ENCODE assay signal across 8 mouse cellular contexts in the genomic region with DNA sequence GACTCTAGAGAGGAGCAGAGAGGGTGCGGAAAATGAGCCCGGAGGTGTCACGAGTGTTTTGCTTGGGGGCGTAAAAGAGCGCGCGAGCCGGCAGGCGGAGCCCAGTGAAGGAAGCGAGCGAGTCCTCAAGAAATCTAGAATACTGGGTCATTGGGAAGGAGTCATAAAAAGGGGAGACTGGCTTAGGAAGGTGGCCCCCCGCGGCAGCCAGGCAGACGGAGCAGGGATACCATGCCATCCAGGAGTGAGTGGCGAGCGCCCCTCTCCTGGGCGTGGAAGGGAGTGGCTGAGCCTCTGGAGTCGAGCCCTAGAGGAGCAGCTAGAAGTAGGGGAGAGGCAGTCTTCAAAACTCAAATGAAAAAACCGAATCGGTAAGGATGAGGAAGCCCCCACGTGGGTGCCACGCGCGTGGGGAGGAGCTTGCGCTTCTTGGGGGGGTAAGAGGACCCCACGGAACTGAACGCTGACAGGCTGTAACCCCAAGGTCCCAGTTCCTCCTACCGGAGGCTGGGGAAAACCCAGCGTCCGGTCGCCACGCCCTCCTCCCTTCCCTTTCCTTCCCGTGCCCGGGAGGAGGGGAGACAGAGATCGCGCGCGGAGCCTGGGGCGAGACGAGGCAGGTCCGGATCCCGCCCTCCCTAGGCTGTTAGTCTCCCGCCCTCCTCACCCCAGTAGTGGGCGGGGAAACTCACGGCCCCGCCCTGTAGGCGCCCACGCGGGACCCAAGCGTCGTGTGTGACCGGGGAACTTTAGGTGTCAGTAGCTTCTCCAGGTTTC. TPM values are rescaled to one million over a fixed set of nuclear protein-coding genes. Genes with fewer than 3 reads are reported as not detected.
DNase-seq lines count a peak whose midpoint lies in the region; ATAC-seq and TF ChIP-seq lines count a peak whose summit lies in the region.

No protein-coding gene starts in this region.

- H3K27me3 ChIP-seq in limb, embryonic 12.5 days, result peaks cover 72% of the 10 kb centered on the region
- H3K27me3 ChIP-seq in midbrain, embryonic 14.5 days (ENCODE audit: control insufficient read depth, insufficient read depth, low read length), result peaks cover 54% of the 10 kb centered on the region
- no peaks in the 10 kb centered on the region for H3K27me3 ChIP-seq in testis, adult 2 months (ENCODE audit: control insufficient read depth, insufficient read depth, low read length)

- intact Hi-C loops in heart, postnatal 36 days (cut with DNase I), result loop anchor here (1.0 kb wide), 1 partner anchor 17 kb away; no protein-coding TSS in a partner anchor

- peak overlapping the region; percentile 87 for H3K4me2 ChIP-seq in limb, embryonic 12.5 days
- H3K4me2 ChIP-seq in midbrain, embryonic 14.5 days (ENCODE audit: low read length), result peak overlapping the region; percentile 54

- no peaks in the 10 kb centered on the region for H3K36me3 ChIP-seq in limb, embryonic 12.5 days
- H3K36me3 ChIP-seq in midbrain, embryonic 14.5 days (ENCODE audit: control insufficient read depth, insufficient read depth, low read length), result no peaks in the 10 kb centered on the region
- no peaks in the 10 kb centered on the region for H3K36me3 ChIP-seq in testis, adult 2 months (ENCODE audit: control insufficient read depth, insufficient read depth, low read length)

- no peak for TF ChIP-seq CTCF in testis, adult 2 months (IDR thresholded peaks at IDR 0.05; ENCODE audit: control insufficient read depth, insufficient read depth, insufficient replicate concordance, low read depth, low read length)

- peak overlapping the region; percentile 50 for H3K9ac ChIP-seq in limb, embryonic 12.5 days (replicated peaks)
- peak overlapping the region; percentile 36 for H3K9ac ChIP-seq in midbrain, embryonic 14.5 days (replicated peaks; ENCODE audit: low read length)

- no peak overlapping the region for H3K27ac ChIP-seq in limb, embryonic 12.5 days
- no peak overlapping the region for H3K27ac ChIP-seq in midbrain, embryonic 14.5 days (replicated peaks; ENCODE audit: low read depth, low read length)
- peak overlapping the region; percentile 7 for H3K27ac ChIP-seq in testis, adult 2 months (ENCODE audit: control insufficient read depth, insufficient read depth, low read depth, low read length)

- no peaks in the 10 kb centered on the region; the same call in 1 of the 2 replicates for H3K9me3 ChIP-seq in limb, embryonic 12.5 days
- no peaks in the 10 kb centered on the region for H3K9me3 ChIP-seq in midbrain, embryonic 14.5 days (ENCODE audit: control insufficient read depth, low read length)

- ATAC-seq in activated CD4-positive, CD25-positive, alpha-beta regulatory T cell, adult 4 months, result peak; percentile 58
- ATAC-seq in erythroid progenitor cell, adult 5-6 weeks (replicated peaks; ENCODE audit: low FRiP score, poor library complexity, severe bottlenecking), result peak; percentile 84
- no peak for ATAC-seq in limb, embryonic 12.5 days (ENCODE audit: insufficient number of reproducible peaks, insufficient read depth, low FRiP score, low TSS enrichment, low read depth)
- ATAC-seq in midbrain, embryonic 14.5 days (ENCODE audit: low FRiP score, low TSS enrichment), result no peak

- peak; percentile 97 for DNase-seq in 416B (ENCODE audit: low read depth)
- DNase-seq in heart, postnatal 36 days, result peak; percentile 76 to 80
- DNase-seq in midbrain, embryonic 14.5 days, result peak; percentile 47
- no peak for DNase-seq in frontal cortex, adult 2 months (ENCODE audit: extremely low spot score in 1 of 2, low spot score in 1 of 2)

- peak overlapping the region; percentile 67 for H3K4me3 ChIP-seq in limb, embryonic 12.5 days (replicated peaks)
- peak overlapping the region; percentile 30 for H3K4me3 ChIP-seq in midbrain, embryonic 14.5 days (replicated peaks; ENCODE audit: low read depth, low read length)
- H3K4me3 ChIP-seq in testis, adult 2 months (ENCODE audit: control insufficient read depth, low read depth, low read length), result peak overlapping the region; percentile 82

- H3K4me1 ChIP-seq in limb, embryonic 12.5 days (replicated peaks), result peaks cover 36% of the 10 kb centered on the region
- H3K4me1 ChIP-seq in midbrain, embryonic 14.5 days (ENCODE audit: control insufficient read depth, insufficient read depth, low read length), result peaks cover 33% of the 10 kb centered on the region
- H3K4me1 ChIP-seq in testis, adult 2 months (ENCODE audit: control insufficient read depth, insufficient read depth, low read length), result peaks cover 26% of the 10 kb centered on the region

- TF ChIP-seq POLR2A in testis, adult 2 months (IDR thresholded peaks at IDR 0.05; ENCODE audit: control insufficient read depth, low read depth, low read length), result peak; percentile 36; the same call in 1 of the 2 replicates

- WGBS in limb, embryonic 12.5 days, result under 1% methylated on average over 52 of the region's 52 CpGs
- 2% methylated on average over 50 of the region's 52 CpGs for WGBS in midbrain, embryonic 14.5 days

RNA-seq across cellular contexts. Expression of a gene that starts 2.2 kb away (rescaled TPM):
- 1 to 10 TPM; 4.7 to 8.6 TPM for polyA plus RNA-seq in activated CD4-positive, CD25-positive, alpha-beta regulatory T cell, adult 4 months (2017; shearing (Covaris generic))
- total RNA-seq in erythroid progenitor cell, adult 5-6 weeks (2015; ENCODE audit: low replicate concordance), result 72.4 and 95.2 TPM in 2 replicates
- total RNA-seq in erythroid progenitor cell, adult 5-6 weeks (2017; ENCODE audit: low replicate concordance), result 15.0 and 19.8 TPM in 2 replicates
- 10 to 100 TPM; 23.8 to 27.0 TPM for total RNA-seq in heart, postnatal 36 days (2021)
- polyA plus RNA-seq in limb, embryonic 12.5 days (2016; fragmentation: Nextera tagmentation; extraction: Ambion mirVana), result 1.6 and 2.2 TPM in 2 replicates
- polyA plus RNA-seq in midbrain, embryonic 14.5 days (2014; fragmentation: Nextera tagmentation; extraction: Ambion mirVana), result 0.67 and 1.1 TPM in 2 replicates
- polyA plus RNA-seq in testis, adult 2 months (2012; rRNA removed), result 6.8 and 6.9 TPM in 2 replicates
- 7.0 and 7.2 TPM in 2 replicates for polyA plus RNA-seq in frontal cortex, adult 2 months (2012; rRNA removed)

RNA-seq across cellular contexts. Expression of a gene that starts 8.4 kb away (rescaled TPM):
- polyA plus RNA-seq in activated CD4-positive, CD25-positive, alpha-beta regulatory T cell, adult 4 months (2017; shearing (Covaris generic)), result 10 to 100 TPM; 54.0 to 70.8 TPM
- total RNA-seq in erythroid progenitor cell, adult 5-6 weeks (2015; ENCODE audit: low replicate concordance), result 8.4 and 8.6 TPM in 2 replicates
- 2.1 and 10.1 TPM in 2 replicates for total RNA-seq in erythroid progenitor cell, adult 5-6 weeks (2017; ENCODE audit: low replicate concordance)
- total RNA-seq in heart, postnatal 36 days (2021), result 10 to 100 TPM; 10.2 to 10.8 TPM
- 30.4 and 30.5 TPM in 2 replicates for polyA plus RNA-seq in limb, embryonic 12.5 days (2016; fragmentation: Nextera tagmentation; extraction: Ambion mirVana)
- 44.3 and 47.9 TPM in 2 replicates for polyA plus RNA-seq in midbrain, embryonic 14.5 days (2014; fragmentation: Nextera tagmentation; extraction: Ambion mirVana)
- 18.6 and 19.4 TPM in 2 replicates for polyA plus RNA-seq in testis, adult 2 months (2012; rRNA removed)
- polyA plus RNA-seq in frontal cortex, adult 2 months (2012; rRNA removed), result 54.8 and 62.4 TPM in 2 replicates

RNA-seq across cellular contexts. Expression of a gene that starts 14.0 kb away (rescaled TPM):
- 10 to 100 TPM; 10.4 to 11.6 TPM for polyA plus RNA-seq in activated CD4-positive, CD25-positive, alpha-beta regulatory T cell, adult 4 months (2017; shearing (Covaris generic))
- not detected in 2 replicates for total RNA-seq in erythroid progenitor cell, adult 5-6 weeks (2015; ENCODE audit: low replicate concordance)
- total RNA-seq in erythroid progenitor cell, adult 5-6 weeks (2017; ENCODE audit: low replicate concordance), result 4.2 TPM in 1 of 2 replicates, not detected in the other
- total RNA-seq in heart, postnatal 36 days (2021), result not detected
- polyA plus RNA-seq in limb, embryonic 12.5 days (2016; fragmentation: Nextera tagmentation; extraction: Ambion mirVana), result 2.7 and 3.1 TPM in 2 replicates
- polyA plus RNA-seq in midbrain, embryonic 14.5 days (2014; fragmentation: Nextera tagmentation; extraction: Ambion mirVana), result 32.8 and 46.5 TPM in 2 replicates
- 17.4 and 19.0 TPM in 2 replicates for polyA plus RNA-seq in testis, adult 2 months (2012; rRNA removed)
- 49.8 and 52.0 TPM in 2 replicates for polyA plus RNA-seq in frontal cortex, adult 2 months (2012; rRNA removed)

RNA-seq across cellular contexts. Expression of a gene that starts 29.9 kb away (rescaled TPM):
- polyA plus RNA-seq in activated CD4-positive, CD25-positive, alpha-beta regulatory T cell, adult 4 months (2017; shearing (Covaris generic)), result 10 to 100 TPM; 31.1 to 46.9 TPM
- 28.1 and 29.9 TPM in 2 replicates for total RNA-seq in erythroid progenitor cell, adult 5-6 weeks (2015; ENCODE audit: low replicate concordance)
- total RNA-seq in erythroid progenitor cell, adult 5-6 weeks (2017; ENCODE audit: low replicate concordance), result 13.9 and 34.8 TPM in 2 replicates
- total RNA-seq in heart, postnatal 36 days (2021), result 10 to 100 TPM; 55.0 to 55.8 TPM
- 20.6 and 23.6 TPM in 2 replicates for polyA plus RNA-seq in limb, embryonic 12.5 days (2016; fragmentation: Nextera tagmentation; extraction: Ambion mirVana)
- 38.3 and 47.7 TPM in 2 replicates for polyA plus RNA-seq in midbrain, embryonic 14.5 days (2014; fragmentation: Nextera tagmentation; extraction: Ambion mirVana)
- polyA plus RNA-seq in testis, adult 2 months (2012; rRNA removed), result 73.5 and 74.3 TPM in 2 replicates
- polyA plus RNA-seq in frontal cortex, adult 2 months (2012; rRNA removed), result 60.3 and 64.0 TPM in 2 replicates

RNA-seq across cellular contexts. Expression of a gene that starts 30.0 kb away (rescaled TPM):
- 100 to 1,000 TPM in 1 of 2 experiments, 10 to 100 TPM in 1; 94.5 to 110 TPM for polyA plus RNA-seq in activated CD4-positive, CD25-positive, alpha-beta regulatory T cell, adult 4 months (2017; shearing (Covaris generic))
- 16.2 and 23.1 TPM in 2 replicates for total RNA-seq in erythroid progenitor cell, adult 5-6 weeks (2015; ENCODE audit: low replicate concordance)
- total RNA-seq in erythroid progenitor cell, adult 5-6 weeks (2017; ENCODE audit: low replicate concordance), result 4.9 and 11.7 TPM in 2 replicates
- 10 to 100 TPM; 16.0 to 18.9 TPM for total RNA-seq in heart, postnatal 36 days (2021)
- 74.1 and 74.2 TPM in 2 replicates for polyA plus RNA-seq in limb, embryonic 12.5 days (2016; fragmentation: Nextera tagmentation; extraction: Ambion mirVana)
- polyA plus RNA-seq in midbrain, embryonic 14.5 days (2014; fragmentation: Nextera tagmentation; extraction: Ambion mirVana), result 38.3 and 41.3 TPM in 2 replicates
- 466 and 545 TPM in 2 replicates for polyA plus RNA-seq in testis, adult 2 months (2012; rRNA removed)
- polyA plus RNA-seq in frontal cortex, adult 2 months (2012; rRNA removed), result 33.9 TPM in 2 replicates

Comparison
In these comparisons a context has a peak if more than half of its experiments do, and no peak if none do; other contexts are left out.
1. DNase-seq: peak in 416B (single experiment), heart, postnatal 36 days (2 of 2) and midbrain, embryonic 14.5 days (single experiment); none in frontal cortex, adult 2 months (0 of 2).
2. ATAC-seq: peak in activated CD4-positive, CD25-positive, alpha-beta regulatory T cell, adult 4 months (single experiment) and erythroid progenitor cell, adult 5-6 weeks (single experiment); none in limb, embryonic 12.5 days (single experiment) and midbrain, embryonic 14.5 days (single experiment).
3. H3K4me3 ChIP-seq: peak in every context shown above with its lines; median percentile 82 in testis, adult 2 months; 67 in limb, embryonic 12.5 days; 30 in midbrain, embryonic 14.5 days.